Mouse (Mus musculus): Measurements from ENCODE around the gene Zfp729b.

DNA sequence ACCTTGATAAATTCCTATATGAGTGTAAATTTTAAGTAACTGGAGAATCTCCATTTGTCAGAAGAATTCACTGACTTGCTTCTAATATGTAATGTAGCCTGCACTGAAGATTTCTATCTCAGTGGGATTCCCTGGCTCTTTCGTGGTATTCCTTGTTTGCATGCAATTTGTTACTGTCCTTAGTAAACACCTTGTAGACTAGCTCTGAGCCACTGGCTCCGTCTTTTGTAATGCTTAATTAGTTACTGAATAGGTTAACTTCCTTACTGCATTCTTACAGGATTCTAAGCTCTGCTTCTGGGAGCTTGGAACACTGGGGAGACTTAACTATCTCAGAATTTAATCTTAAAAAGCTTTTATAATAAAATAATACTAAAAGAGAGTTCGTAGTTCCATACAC is 43.0 kb upstream of the Zfp729b start:
- TF ChIP-seq CTCF (IDR thresholded peaks at IDR 0.05; ENCODE audit: borderline replicate concordance, extremely low read depth, insufficient read depth, insufficient read length), result no peak
- no peak for TF ChIP-seq POLR2A (IDR thresholded peaks at IDR 0.05; ENCODE audit: borderline replicate concordance, extremely low read depth, insufficient read depth, insufficient read length, poor library complexity, severe bottlenecking)
